Mouse (Mus musculus) limb, embryonic 12.5 days (tissue): ENCODE data around the gene Hnrnpd. TPM values are rescaled to one million over a fixed set of nuclear protein-coding genes. Genes with fewer than 3 reads are reported as not detected.

Experiments used
- ATAC-seq: fragments of 200-750 bp; cut with Nextera tagmentation; 2 replicates; pipeline ENCODE4 v1.8.0; 2017; ENCODE audit warnings: low read depth, moderate TSS enrichment; ENCODE audit not compliant: insufficient number of reproducible peaks, insufficient read depth, low FRiP score, low TSS enrichment
- H3K27ac ChIP-seq: fragments of 300-500 bp; sonication (generic); 2 replicates; pipeline ENCODE4 v1.5.1; 2016; ENCODE audit warnings: mild to moderate bottlenecking, moderate library complexity
- H3K27me3 ChIP-seq: fragments of 300-500 bp; sonication (generic); 2 replicates; pipeline ENCODE4 v1.6.1; 2016; ENCODE audit warnings: mild to moderate bottlenecking, moderate library complexity
- H3K36me3 ChIP-seq: fragments of 300-500 bp; sonication (generic); 2 replicates; pipeline ENCODE4 v1.6.1; 2016; ENCODE audit warnings: mild to moderate bottlenecking, moderate library complexity
- H3K4me1 ChIP-seq: fragments of 300-500 bp; sonication (generic); replicated peaks from 2 replicates; pipeline ENCODE4 v1.6.1; 2016
- H3K4me2 ChIP-seq: fragments of 300-500 bp; sonication (generic); 2 replicates; pipeline ENCODE4 v1.6.1; 2016; ENCODE audit warnings: mild to moderate bottlenecking, moderate library complexity
- H3K4me3 ChIP-seq: fragments of 300-500 bp; sonication (generic); replicated peaks from 2 replicates; pipeline ENCODE4 v1.5.1; 2016; ENCODE audit warnings: mild to moderate bottlenecking
- H3K9ac ChIP-seq: fragments of 300-500 bp; sonication (generic); replicated peaks from 2 replicates; pipeline ENCODE4 v1.6.1; 2016; ENCODE audit warnings: mild to moderate bottlenecking, moderate library complexity
- H3K9me3 ChIP-seq: fragments of 300-500 bp; sonication (generic); 2 replicates; pipeline ENCODE4 v1.6.1; 2016; ENCODE audit warnings: mild to moderate bottlenecking, moderate library complexity
- WGBS: fragments of 180-500 bp; shearing (Covaris S2); methylation state at CpG from one replicate; pipeline ENCODE4 v1.1.7; 2016; 5-methylcytosine and 5-hydroxymethylcytosine counted together
- polyA plus RNA-seq: library from polyadenylated mRNA; unstranded; fragments of >200 nt; fragmentation: Nextera tagmentation; extraction: Ambion mirVana; gene quantifications from 2 replicates; pipeline ENCODE4 v1.2.1, GENCODE M21; 2016

Gene Hnrnpd
- polyA plus RNA-seq, 1 experiment from 2014 or later = 469 TPM

- no peak for ATAC-seq
- Histone ChIP-seq H3K36me3 (peaks cover 74% of the 10 kb centered on the region), H3K27me3 (no peaks in the 10 kb centered on the region), H3K4me2 (no peak overlapping the region), H3K4me3 (no peak overlapping the region), H3K27ac (no peak overlapping the region), H3K9ac (no peak overlapping the region), H3K4me1 (no peaks in the 10 kb centered on the region), H3K9me3 (no peaks in the 10 kb centered on the region)
- 94% methylated on average over 2 of the region's 2 CpGs for WGBS
These were observed 19.4 kb downstream of the Hnrnpd start for GRCm38 (mm10) chr5:99959236-99959936.

GRCm38 (mm10) chr5:99958666-99959065 lies 20.1 kb downstream of the Hnrnpd start:
- Histone ChIP-seq H3K27me3 (no peaks in the 10 kb centered on the region), H3K9me3 (no peaks in the 10 kb centered on the region), H3K4me3 (no peak overlapping the region), H3K9ac (no peak overlapping the region), H3K36me3 (peaks cover 66% of the 10 kb centered on the region), H3K4me2 (no peak overlapping the region), H3K4me1 (no peaks in the 10 kb centered on the region), H3K27ac (no peak overlapping the region)
- WGBS = 97% methylated on average over 1 of the region's 1 CpGs
- ATAC-seq = no peak

GRCm38 (mm10) chr5:99953883-99954282 lies 24.9 kb downstream of the Hnrnpd start:
- H3K4me2 ChIP-seq = no peak overlapping the region
- WGBS = 80% methylated on average over 1 of the region's 1 CpGs
- no peak for ATAC-seq
- H3K36me3 ChIP-seq = peaks cover 31% of the 10 kb centered on the region
- H3K9ac ChIP-seq = no peak overlapping the region
- no peaks in the 10 kb centered on the region for H3K4me1 ChIP-seq
- no peak overlapping the region for H3K4me3 ChIP-seq
- no peaks in the 10 kb centered on the region for H3K27me3 ChIP-seq
- no peak overlapping the region for H3K27ac ChIP-seq
- no peaks in the 10 kb centered on the region for H3K9me3 ChIP-seq

- no peak overlapping the region for H3K9ac ChIP-seq
- no peaks in the 10 kb centered on the region for H3K4me1 ChIP-seq
- no peak overlapping the region for H3K27ac ChIP-seq
- ATAC-seq = no peak
- peaks cover 21% of the 10 kb centered on the region; the same call in 1 of the 2 replicates for H3K36me3 ChIP-seq
- H3K27me3 ChIP-seq = no peaks in the 10 kb centered on the region
- H3K9me3 ChIP-seq = no peaks in the 10 kb centered on the region
- WGBS = 86% methylated on average over 5 of the region's 5 CpGs
- H3K4me2 ChIP-seq = no peak overlapping the region
- no peak overlapping the region for H3K4me3 ChIP-seq
These were observed 26.2 kb downstream of the Hnrnpd start for GRCm38 (mm10) chr5:99952513-99952912.

GRCm38 (mm10) chr5:99941776-99942502 lies 36.8 kb downstream of the Hnrnpd start:
- H3K27me3 ChIP-seq = no peaks in the 10 kb centered on the region
- H3K36me3 ChIP-seq = peaks cover 13% of the 10 kb centered on the region; the same call in 1 of the 2 replicates
- no peak overlapping the region for H3K4me3 ChIP-seq
- no peak for ATAC-seq
- no peak overlapping the region for H3K27ac ChIP-seq
- no peak overlapping the region for H3K4me2 ChIP-seq
- peaks cover 19% of the 10 kb centered on the region for H3K9me3 ChIP-seq
- no peaks in the 10 kb centered on the region for H3K4me1 ChIP-seq
- WGBS = 67% methylated on average over 10 of the region's 10 CpGs
- H3K9ac ChIP-seq = no peak overlapping the region

- no peak overlapping the region for H3K9ac ChIP-seq
- H3K4me2 ChIP-seq = no peak overlapping the region
- H3K4me3 ChIP-seq = no peak overlapping the region
- 88% methylated on average over 10 of the region's 10 CpGs for WGBS
- H3K36me3 ChIP-seq = peaks cover 13% of the 10 kb centered on the region; the same call in 1 of the 2 replicates
- H3K4me1 ChIP-seq = no peaks in the 10 kb centered on the region
- peaks cover 19% of the 10 kb centered on the region for H3K9me3 ChIP-seq
- no peak; the same call in 1 of the 2 replicates for ATAC-seq
- no peak overlapping the region for H3K27ac ChIP-seq
- H3K27me3 ChIP-seq = no peaks in the 10 kb centered on the region
These were observed 37.5 kb downstream of the Hnrnpd start for GRCm38 (mm10) chr5:99941273-99941672.

GRCm38 (mm10) chr5:99939440-99939839 lies 39.3 kb downstream of the Hnrnpd start:
- H3K4me2 ChIP-seq = no peak overlapping the region
- no peak for ATAC-seq
- no peaks in the 10 kb centered on the region for H3K27me3 ChIP-seq
- no peak overlapping the region for H3K27ac ChIP-seq
- WGBS = 79% methylated on average over 3 of the region's 3 CpGs
- no peaks in the 10 kb centered on the region for H3K36me3 ChIP-seq
- H3K9ac ChIP-seq = no peak overlapping the region
- H3K4me3 ChIP-seq = no peak overlapping the region
- peaks cover 8% of the 10 kb centered on the region for H3K9me3 ChIP-seq
- H3K4me1 ChIP-seq = no peaks in the 10 kb centered on the region

GRCm38 (mm10) chr5:99931910-99932309 lies 46.8 kb downstream of the Hnrnpd start:
- Histone ChIP-seq H3K4me2 (no peak overlapping the region), H3K27ac (no peak overlapping the region), H3K36me3 (no peaks in the 10 kb centered on the region), H3K4me3 (no peak overlapping the region), H3K9ac (no peak overlapping the region), H3K27me3 (no peaks in the 10 kb centered on the region), H3K9me3 (no peaks in the 10 kb centered on the region), H3K4me1 (no peaks in the 10 kb centered on the region)
- 79% methylated on average over 6 of the region's 6 CpGs for WGBS
- ATAC-seq = no peak

GRCm38 (mm10) chr5:99927951-99928350 lies 50.8 kb downstream of the Hnrnpd start:
- no peak overlapping the region for H3K9ac ChIP-seq
- no peaks in the 10 kb centered on the region for H3K27me3 ChIP-seq
- no peaks in the 10 kb centered on the region for H3K36me3 ChIP-seq
- H3K4me2 ChIP-seq = no peak overlapping the region
- H3K27ac ChIP-seq = no peak overlapping the region
- ATAC-seq = no peak
- whole genome bisulfite sequencing = 47% methylated on average over 4 of the region's 4 CpGs
- H3K9me3 ChIP-seq = no peaks in the 10 kb centered on the region
- no peaks in the 10 kb centered on the region for H3K4me1 ChIP-seq
- no peak overlapping the region for H3K4me3 ChIP-seq

- no peak overlapping the region for H3K27ac ChIP-seq
- no peak for ATAC-seq
- H3K4me3 ChIP-seq = no peak overlapping the region
- H3K4me2 ChIP-seq = no peak overlapping the region
- 90% methylated on average over 8 of the region's 8 CpGs for WGBS
- no peak overlapping the region for H3K9ac ChIP-seq
- no peaks in the 10 kb centered on the region for H3K4me1 ChIP-seq
- H3K9me3 ChIP-seq = no peaks in the 10 kb centered on the region
- no peaks in the 10 kb centered on the region for H3K27me3 ChIP-seq
- H3K36me3 ChIP-seq = no peaks in the 10 kb centered on the region
These were observed 56.7 kb downstream of the Hnrnpd start for GRCm38 (mm10) chr5:99922033-99922432.

GRCm38 (mm10) chr5:99915494-99915893 lies 63.2 kb downstream of the Hnrnpd start:
- Histone ChIP-seq H3K4me2 (no peak overlapping the region), H3K4me1 (no peaks in the 10 kb centered on the region), H3K27ac (no peak overlapping the region), H3K9me3 (no peaks in the 10 kb centered on the region), H3K4me3 (no peak overlapping the region), H3K9ac (no peak overlapping the region), H3K27me3 (0 out of 2 replicates have a peak, but pooled peaks cover 3% of the 10 kb centered on the region), H3K36me3 (no peaks in the 10 kb centered on the region)
- 44% methylated on average over 7 of the region's 7 CpGs for WGBS
- ATAC-seq = no peak
